9 mouse cellular contexts compared by ENCODE assay signal in the genomic region with DNA sequence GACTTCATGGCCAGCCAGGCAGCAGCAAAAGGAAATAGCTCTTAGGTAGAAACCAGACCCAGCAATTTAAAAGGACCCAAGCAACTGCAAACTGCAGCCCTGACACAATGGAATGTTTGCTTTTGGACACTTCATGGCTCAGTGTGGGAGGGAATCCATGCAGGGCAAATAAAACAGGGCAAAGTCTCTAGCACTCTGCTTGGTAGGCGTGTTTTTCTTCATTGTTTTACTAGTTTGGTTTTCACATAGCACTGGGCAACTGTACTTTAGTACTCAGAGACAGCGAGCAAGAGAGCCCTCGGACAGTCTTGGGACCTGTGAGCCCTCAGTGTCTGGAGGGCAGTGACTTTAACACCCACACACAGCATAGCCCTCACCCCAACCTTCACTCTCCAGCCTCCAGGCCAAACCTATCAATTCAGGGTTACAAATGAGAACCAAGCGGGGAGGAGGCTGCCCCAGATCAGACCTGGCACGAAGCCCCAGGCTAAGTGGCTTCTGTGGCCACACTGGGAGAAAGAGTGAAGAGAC. TPM values are rescaled to one million over a fixed set of nuclear protein-coding genes. Genes with fewer than 3 reads are reported as not detected.
DNase-seq lines count a peak whose midpoint lies in the region; ATAC-seq and TF ChIP-seq lines count a peak whose summit lies in the region.
"Had no signal": no experiment of that assay in that cellular context is flagged by ENCODE, and none has a peak within 500 bp of the region (broad histone marks: within the 10 kb centered on the region; RNA-seq: fewer than 3 reads in every experiment).

No protein-coding gene starts in this region.

- H3K27me3 ChIP-seq in neural tube, embryonic 11.5 days (ENCODE audit: control insufficient read depth, insufficient read depth, low read length): no peaks in the 10 kb centered on the region
- no peaks in the 10 kb centered on the region for H3K27me3 ChIP-seq in stomach, postnatal 0 days (ENCODE audit: control insufficient read depth, insufficient read depth, low read length)

- H3K36me3 ChIP-seq in neural tube, embryonic 11.5 days (ENCODE audit: control insufficient read depth, insufficient read depth, low read length): peaks cover 2% of the 10 kb centered on the region; the same call in 1 of the 2 replicates
- no peaks in the 10 kb centered on the region for H3K36me3 ChIP-seq in stomach, postnatal 0 days (ENCODE audit: control insufficient read depth, insufficient read depth, low read length)

- no peak for TF ChIP-seq CTCF in stomach, postnatal 0 days (IDR thresholded peaks at IDR 0.05; ENCODE audit: low read depth)

- H3K27ac ChIP-seq in neural tube, embryonic 11.5 days (ENCODE audit: low read depth, low read length): no peak overlapping the region
- H3K27ac ChIP-seq in stomach, postnatal 0 days (replicated peaks): peak overlapping the region; percentile 90

- DNase-seq in neural tube, embryonic 11.5 days (ENCODE audit: low spot score): no peak
- DNase-seq in neural tube, embryonic 10.5 days (ENCODE audit: extremely low spot score, low spot score): no peak
- DNase-seq in kidney, adult 11 months: peak; percentile 81
- DNase-seq in lung, adult 18-20 months: peak; percentile 70 to 83
- DNase-seq in stomach, postnatal 0 days (ENCODE audit: low spot score): peak; percentile 71
- no peak for DNase-seq in cerebellum, adult 9-10 months
- DNase-seq in left cerebral cortex, postnatal 36 days (ENCODE audit: low spot score in 2 of 2): no peak
- no peak for DNase-seq in thymus, postnatal 0 days (ENCODE audit: low spot score)
- DNase-seq: heart, adult 18-20 months had no signal

- no peak overlapping the region for H3K4me3 ChIP-seq in neural tube, embryonic 11.5 days (ENCODE audit: low read depth, low read length)
- no peak overlapping the region for H3K4me3 ChIP-seq in stomach, postnatal 0 days (ENCODE audit: low read depth, low read length)

- intact Hi-C loops in left cerebral cortex, postnatal 36 days (cut with DNase I): no loop called here

- peak overlapping the region; percentile 29; the same call in 1 of the 2 replicates for H3K9ac ChIP-seq in neural tube, embryonic 11.5 days (ENCODE audit: low read length)
- peak overlapping the region; percentile 35 for H3K9ac ChIP-seq in stomach, postnatal 0 days (ENCODE audit: low read length)

- ATAC-seq in neural tube, embryonic 11.5 days (ENCODE audit: insufficient read depth, low FRiP score, low TSS enrichment): no peak
- ATAC-seq in stomach, postnatal 0 days (ENCODE audit: low FRiP score, low TSS enrichment): peak; percentile 84

- TF ChIP-seq EP300 in stomach, postnatal 0 days (optimal IDR thresholded peaks at IDR 0.05): no peak

- 49% methylated on average over 5 of the region's 5 CpGs for WGBS in neural tube, embryonic 11.5 days
- WGBS in stomach, postnatal 0 days: 25% methylated on average over 5 of the region's 5 CpGs

- H3K4me2 ChIP-seq in neural tube, embryonic 11.5 days (ENCODE audit: low read depth): no peak overlapping the region
- H3K4me2 ChIP-seq in stomach, postnatal 0 days (replicated peaks; ENCODE audit: low read depth): peak overlapping the region; percentile 35

- peaks cover 36% of the 10 kb centered on the region for H3K4me1 ChIP-seq in neural tube, embryonic 11.5 days (ENCODE audit: control insufficient read depth, insufficient read depth, low read length)
- peaks cover 17% of the 10 kb centered on the region for H3K4me1 ChIP-seq in stomach, postnatal 0 days (replicated peaks; ENCODE audit: control insufficient read depth, insufficient read depth)

- no peaks in the 10 kb centered on the region for H3K9me3 ChIP-seq in neural tube, embryonic 11.5 days (ENCODE audit: control insufficient read depth, low read length)
- no peaks in the 10 kb centered on the region for H3K9me3 ChIP-seq in stomach, postnatal 0 days (ENCODE audit: control insufficient read depth, low read length)

RNA-seq across cellular contexts. Expression of a gene that starts 8.0 kb away (rescaled TPM):
- 30.7 and 32.1 TPM in 2 replicates for polyA plus RNA-seq in neural tube, embryonic 11.5 days (2014; fragmentation: Nextera tagmentation; extraction: Ambion mirVana)
- polyA plus RNA-seq in stomach, postnatal 0 days (2015; fragmentation: Nextera tagmentation; extraction: Ambion mirVana): 28.6 and 29.6 TPM in 2 replicates
- 10 to 100 TPM; 48.2 to 48.8 TPM for total RNA-seq in left cerebral cortex, postnatal 36 days (2021)
- 32.6 and 35.4 TPM in 2 replicates for polyA plus RNA-seq in thymus, postnatal 0 days (2015; fragmentation: Nextera tagmentation; extraction: Ambion mirVana)

RNA-seq across cellular contexts. Expression of a gene that starts 16.1 kb away (rescaled TPM):
- 29.3 and 30.3 TPM in 2 replicates for polyA plus RNA-seq in neural tube, embryonic 11.5 days (2014; fragmentation: Nextera tagmentation; extraction: Ambion mirVana)
- polyA plus RNA-seq in stomach, postnatal 0 days (2015; fragmentation: Nextera tagmentation; extraction: Ambion mirVana): 9.8 and 11.5 TPM in 2 replicates
- total RNA-seq in left cerebral cortex, postnatal 36 days (2021): 10 to 100 TPM; 30.5 to 31.6 TPM
- polyA plus RNA-seq in thymus, postnatal 0 days (2015; fragmentation: Nextera tagmentation; extraction: Ambion mirVana): 19.7 and 22.2 TPM in 2 replicates

RNA-seq across cellular contexts. Expression of a gene that starts 43.5 kb away (rescaled TPM):
- not detected in 2 replicates for polyA plus RNA-seq in neural tube, embryonic 11.5 days (2014; fragmentation: Nextera tagmentation; extraction: Ambion mirVana)
- 0.05 and 0.11 TPM in 2 replicates for polyA plus RNA-seq in stomach, postnatal 0 days (2015; fragmentation: Nextera tagmentation; extraction: Ambion mirVana)
- under 1 TPM; 0.43 to 0.79 TPM for total RNA-seq in left cerebral cortex, postnatal 36 days (2021)
- polyA plus RNA-seq in thymus, postnatal 0 days (2015; fragmentation: Nextera tagmentation; extraction: Ambion mirVana): 0.15 and 0.17 TPM in 2 replicates
- total RNA-seq: heart, adult 18-20 months had no signal

RNA-seq across cellular contexts. Expression of a gene that starts 53.4 kb away (rescaled TPM):
- polyA plus RNA-seq in neural tube, embryonic 11.5 days (2014; fragmentation: Nextera tagmentation; extraction: Ambion mirVana): 47.7 and 53.0 TPM in 2 replicates
- polyA plus RNA-seq in stomach, postnatal 0 days (2015; fragmentation: Nextera tagmentation; extraction: Ambion mirVana): 77.7 and 81.1 TPM in 2 replicates
- 10 to 100 TPM; 38.2 to 42.4 TPM for total RNA-seq in left cerebral cortex, postnatal 36 days (2021)
- 93.7 and 103 TPM in 2 replicates for polyA plus RNA-seq in thymus, postnatal 0 days (2015; fragmentation: Nextera tagmentation; extraction: Ambion mirVana)

Comparison
In these comparisons a context has a peak if more than half of its experiments do, and no peak if none do; other contexts are left out.
1. DNase-seq: peak in kidney, adult 11 months (single experiment), lung, adult 18-20 months (2 of 2) and stomach, postnatal 0 days (single experiment); none in neural tube, embryonic 11.5 days (single experiment), neural tube, embryonic 10.5 days (single experiment), cerebellum, adult 9-10 months (single experiment), left cerebral cortex, postnatal 36 days (0 of 2) and thymus, postnatal 0 days (single experiment).